Comparison of ENCODE assay signal across 8 mouse cellular contexts in genomic region chr4:35156751-35157611, GRCm38 (mm10). TPM values are rescaled to one million over a fixed set of nuclear protein-coding genes. Genes with fewer than 3 reads are reported as not detected.
A peak's percentile ranks its signal among the peaks of the same experiment; 100 is the strongest.
DNase-seq lines count a peak whose midpoint lies in the region; ATAC-seq and TF ChIP-seq lines count a peak whose summit lies in the region.

Gene Mob3b (minus strand): TSS chr4:35157484.

- DNase-seq in Patski (ENCODE audit: low read depth, low spot score): no peak
- DNase-seq in cerebellum, postnatal 25 days: peak; percentile 80 to 88
- peak; percentile 80 to 84 for DNase-seq in frontal cortex, postnatal 36 days (ENCODE audit: low spot score in 2 of 2)
- peak; percentile 80 to 85 for DNase-seq in layer of hippocampus, postnatal 36 days
- peak; percentile 94 for DNase-seq in lung, postnatal 36 days
- DNase-seq in retina, embryonic 14.5 days (ENCODE audit: low spot score): peak; percentile 90
- peak; percentile 95 for DNase-seq in thymus, postnatal 4 days

- no peaks in the 10 kb centered on the region for H3K27me3 ChIP-seq in Patski
- peaks cover 12% of the 10 kb centered on the region; the same call in 1 of the 2 replicates for H3K27me3 ChIP-seq in hindbrain, embryonic 15.5 days

- H3K27ac ChIP-seq in hindbrain, embryonic 15.5 days (replicated peaks): peak within 1 kb of the TSS; percentile 61

- in situ Hi-C loops in Patski (cut with MboI; ENCODE audit: low pct_unique_long_range_greater_than_20kb): loop anchor here (5.0 to 10.0 kb wide), 2 partner anchors 55 to 172 kb away; no protein-coding TSS in a partner anchor

- CTCF ChIA-PET in Patski (lab: Charles Lee): interaction anchor here (0.8 to 2.1 kb wide), 12 partner anchors 9 to 197 kb away, joined by 3 to 6 read pairs (median 4); no protein-coding TSS in a partner anchor

- H3K36me3 ChIP-seq in hindbrain, embryonic 15.5 days: no peaks in the 10 kb centered on the region

- WGBS in hindbrain, embryonic 15.5 days: under 1% methylated on average over 50 of the region's 50 CpGs

- H3K4me3 ChIP-seq in hindbrain, embryonic 15.5 days: peak within 1 kb of the TSS; percentile 53

- POLR2A ChIA-PET in Patski (lab: Charles Lee): interaction anchor here (0.6 to 1.3 kb wide), 3 partner anchors 12 to 144 kb away, joined by 3 read pairs; no protein-coding TSS in a partner anchor

- no peaks in the 10 kb centered on the region for H3K9me3 ChIP-seq in hindbrain, embryonic 15.5 days

- H3K4me2 ChIP-seq in hindbrain, embryonic 15.5 days: peak within 1 kb of the TSS; percentile 95

- peaks cover 24% of the 10 kb centered on the region for H3K4me1 ChIP-seq in hindbrain, embryonic 15.5 days (replicated peaks)

- ATAC-seq in Patski: peak; percentile 98
- ATAC-seq in hindbrain, embryonic 15.5 days (ENCODE audit: low FRiP score, low read depth): peak; percentile 85

- TF ChIP-seq CTCF in Patski (IDR thresholded peaks at IDR 0.05): peak; percentile 99

- H3K9ac ChIP-seq in hindbrain, embryonic 15.5 days: peak within 1 kb of the TSS; percentile 60

RNA-seq across cellular contexts. Expression of gene Mob3b, which starts in this region (rescaled TPM):
- 9.8 TPM for polyA plus RNA-seq in Patski (2021)
- 3.9 and 7.1 TPM in 2 replicates for polyA plus RNA-seq in hindbrain, embryonic 15.5 days (2015; fragmentation: Nextera tagmentation; extraction: Ambion mirVana)
- total RNA-seq in layer of hippocampus, postnatal 36 days (2021): 1 to 10 TPM; 5.0 to 5.4 TPM
